Mouse (Mus musculus) lung, embryonic 14.5 days (tissue): ENCODE data around the gene Socs2. TPM values are rescaled to one million over a fixed set of nuclear protein-coding genes. Genes with fewer than 3 reads are reported as not detected.

ENCODE experiments used
- ATAC-seq: fragments of 200-750 bp; cut with Nextera tagmentation; 2 replicates; pipeline ENCODE4 v1.8.0; 2017; ENCODE audit warnings: mild to moderate bottlenecking, moderate TSS enrichment, moderate library complexity; ENCODE audit not compliant: insufficient read depth
- DNase-seq: peaks from one replicate; pipeline ENCODE4 v3.0.0-alpha.2; 2015
- H3K27ac ChIP-seq: fragments of 300-500 bp; sonication (generic); 2 replicates; pipeline ENCODE4 v1.5.1; 2014; ENCODE audit warnings: low read depth, mild to moderate bottlenecking, moderate library complexity
- H3K27me3 ChIP-seq: fragments of 300-500 bp; sonication (generic); 2 replicates; pipeline ENCODE4 v1.6.1; 2014; ENCODE audit warnings: low read length, control low read depth; ENCODE audit not compliant: insufficient read depth
- H3K36me3 ChIP-seq: fragments of 300-500 bp; sonication (generic); 2 replicates; pipeline ENCODE4 v1.6.1; 2014; ENCODE audit warnings: control low read depth; ENCODE audit not compliant: insufficient read depth
- H3K4me1 ChIP-seq: fragments of 300-500 bp; sonication (generic); 2 replicates; pipeline ENCODE4 v1.6.1; 2014; ENCODE audit warnings: antibody characterized with exemption, control low read depth; ENCODE audit not compliant: insufficient read depth
- H3K4me2 ChIP-seq: fragments of 300-500 bp; sonication (generic); 2 replicates; pipeline ENCODE4 v1.6.1; 2014; ENCODE audit warnings: mild to moderate bottlenecking
- H3K4me3 ChIP-seq: fragments of 300-500 bp; sonication (generic); 2 replicates; pipeline ENCODE4 v1.5.1; 2014; ENCODE audit warnings: low read depth, low read length
- H3K9ac ChIP-seq: fragments of 300-500 bp; sonication (generic); 2 replicates; pipeline ENCODE4 v1.6.1; 2014
- H3K9me3 ChIP-seq: fragments of 300-500 bp; sonication (generic); 2 replicates; pipeline ENCODE4 v1.6.1; 2016; ENCODE audit warnings: low read depth, low read length, control low read depth
- CTCF ChIP-seq: IDR thresholded peaks from 2 replicates; pipeline ENCODE4 v1.5.1; 2016; ENCODE audit warnings: antibody characterized with exemption, low read depth
- WGBS: fragments of 180-500 bp; shearing (Covaris S2); extraction: QIAGEN DNeasy Blood & Tissue Kit; methylation state at CpG from one replicate; pipeline ENCODE4 v1.1.7; 2014; 5-methylcytosine and 5-hydroxymethylcytosine counted together
- polyA plus RNA-seq: library from polyadenylated mRNA; unstranded; fragments of >200 nt; fragmentation: Nextera tagmentation; extraction: Ambion mirVana; gene quantifications from 2 replicates; pipeline ENCODE4 v1.2.1, GENCODE M21; 2014

The Socs2 gene
- polyA plus RNA-seq, 1 experiment from 2014 or later, result 124 TPM

DNA sequence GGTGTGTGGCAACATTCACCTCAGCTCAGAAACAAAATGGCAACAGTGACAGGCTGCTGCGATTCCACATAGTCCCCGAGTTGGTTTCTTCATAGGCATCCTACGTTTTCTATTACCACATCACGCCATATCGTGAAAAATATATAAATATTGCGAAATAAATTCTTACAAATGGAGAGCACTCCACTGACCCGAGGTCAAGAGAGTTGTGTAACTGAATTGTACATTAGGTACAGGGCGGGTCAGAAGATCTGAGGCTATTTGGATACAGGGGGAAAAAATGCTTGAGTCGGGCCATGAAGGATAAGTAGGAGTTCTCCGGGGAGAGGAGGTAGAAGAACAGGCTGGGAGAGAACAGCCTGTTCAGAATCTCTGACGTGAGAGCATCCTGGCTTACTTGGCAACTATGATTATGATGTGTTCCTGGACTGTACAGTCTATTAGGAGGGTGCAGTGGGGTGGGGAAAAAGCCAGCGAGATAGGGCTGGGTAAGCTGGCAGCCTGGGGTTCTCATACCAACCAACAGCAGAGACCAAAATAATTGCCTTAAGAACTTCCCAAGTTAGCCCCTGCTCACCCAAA lies 55.6 kb downstream of the Socs2 start:
- peak; percentile 22 for DNase-seq
- Histone ChIP-seq H3K9me3 (no peaks in the 10 kb centered on the region), H3K36me3 (no peaks in the 10 kb centered on the region), H3K9ac (no peak overlapping the region), H3K27me3 (no peaks in the 10 kb centered on the region), H3K27ac (no peak overlapping the region), H3K4me1 (no peaks in the 10 kb centered on the region), H3K4me2 (no peak overlapping the region), H3K4me3 (no peak overlapping the region)
- TF ChIP-seq CTCF, result no peak
- WGBS, result 70% methylated on average over 12 of the region's 12 CpGs
- no peak for ATAC-seq

DNA sequence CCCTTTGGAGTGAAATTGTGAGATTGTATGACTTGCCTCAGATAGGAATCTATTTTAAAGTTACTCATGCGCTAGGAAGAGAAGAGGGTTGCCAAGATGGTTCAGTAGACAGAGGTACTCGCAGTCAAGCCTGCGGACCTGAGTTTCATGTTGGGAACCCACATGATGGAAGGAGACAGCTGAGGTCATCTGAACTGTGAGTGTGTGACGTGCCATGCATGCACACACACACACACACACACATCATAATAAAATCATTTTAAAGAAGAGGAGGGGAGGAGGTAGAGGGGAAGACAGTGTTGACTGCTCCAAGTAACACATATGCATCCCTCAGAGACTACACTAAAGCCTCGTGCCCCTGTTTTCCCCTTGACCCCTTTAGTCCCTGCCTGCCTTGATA lies 56.9 kb downstream of the Socs2 start:
- Histone ChIP-seq H3K4me1 (no peaks in the 10 kb centered on the region), H3K9ac (no peak overlapping the region), H3K27ac (no peak overlapping the region), H3K4me2 (no peak overlapping the region), H3K27me3 (no peaks in the 10 kb centered on the region), H3K36me3 (no peaks in the 10 kb centered on the region), H3K4me3 (no peak overlapping the region), H3K9me3 (no peaks in the 10 kb centered on the region)
- DNase-seq (no peak), ATAC-seq (no peak)
- no peak for TF ChIP-seq CTCF
- 79% methylated on average over 5 of the region's 5 CpGs for WGBS

DNA sequence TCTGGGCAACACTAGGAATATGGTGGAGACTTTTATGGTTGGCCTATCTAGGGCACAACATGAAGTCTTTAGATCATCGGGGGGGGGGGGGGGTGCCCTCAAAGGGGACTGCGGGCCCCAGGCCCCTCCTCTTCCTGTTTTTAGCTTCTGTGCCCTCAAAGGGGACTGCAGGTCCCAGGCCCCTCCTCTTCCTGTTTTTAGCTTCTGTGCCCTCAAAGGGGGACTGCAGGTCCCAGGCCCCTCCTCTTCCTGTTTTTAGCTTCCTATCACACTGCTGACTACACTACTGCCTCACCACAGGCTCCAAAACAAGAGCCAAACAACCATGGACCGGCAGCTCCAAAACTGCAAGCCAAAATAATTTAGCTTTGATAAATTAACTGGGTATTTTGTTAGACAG lies 59.3 kb downstream of the Socs2 start:
- Histone ChIP-seq H3K27me3 (no peaks in the 10 kb centered on the region), H3K9ac (no peak overlapping the region), H3K36me3 (no peaks in the 10 kb centered on the region), H3K4me1 (no peaks in the 10 kb centered on the region), H3K9me3 (no peaks in the 10 kb centered on the region), H3K27ac (no peak overlapping the region), H3K4me2 (no peak overlapping the region), H3K4me3 (no peak overlapping the region)
- 72% methylated on average over 3 of the region's 3 CpGs for WGBS
- no peak for DNase-seq
- no peak for ATAC-seq
- no peak for TF ChIP-seq CTCF

DNA sequence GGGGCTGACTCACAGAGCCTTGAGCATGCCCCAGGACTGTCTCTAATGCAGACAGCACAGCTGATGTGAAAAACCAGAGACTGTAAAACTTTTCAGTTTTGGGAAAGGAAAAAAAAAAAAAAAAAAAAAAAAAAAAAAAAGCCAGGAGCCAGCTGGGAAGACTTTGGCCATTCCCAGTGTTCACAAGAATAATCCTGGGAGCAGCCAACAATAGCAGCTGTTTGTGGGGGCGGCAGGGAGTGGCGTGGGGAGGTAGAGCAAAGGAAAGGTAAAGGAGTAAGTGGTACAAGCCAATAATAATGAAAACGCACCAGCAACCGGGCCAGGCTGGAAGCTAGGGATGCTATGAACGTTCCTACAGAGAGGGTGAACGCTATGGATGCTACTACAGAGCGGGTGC lies 60.3 kb downstream of the Socs2 start:
- H3K9ac ChIP-seq, result no peak overlapping the region
- TF ChIP-seq CTCF, result no peak
- no peak overlapping the region for H3K4me2 ChIP-seq
- no peak overlapping the region for H3K4me3 ChIP-seq
- DNase-seq (no peak), ATAC-seq (no peak)
- H3K27me3 ChIP-seq, result no peaks in the 10 kb centered on the region
- H3K4me1 ChIP-seq, result no peaks in the 10 kb centered on the region
- 83% methylated on average over 7 of the region's 7 CpGs for WGBS
- H3K27ac ChIP-seq, result no peak overlapping the region
- H3K36me3 ChIP-seq, result no peaks in the 10 kb centered on the region
- H3K9me3 ChIP-seq, result no peaks in the 10 kb centered on the region

DNA sequence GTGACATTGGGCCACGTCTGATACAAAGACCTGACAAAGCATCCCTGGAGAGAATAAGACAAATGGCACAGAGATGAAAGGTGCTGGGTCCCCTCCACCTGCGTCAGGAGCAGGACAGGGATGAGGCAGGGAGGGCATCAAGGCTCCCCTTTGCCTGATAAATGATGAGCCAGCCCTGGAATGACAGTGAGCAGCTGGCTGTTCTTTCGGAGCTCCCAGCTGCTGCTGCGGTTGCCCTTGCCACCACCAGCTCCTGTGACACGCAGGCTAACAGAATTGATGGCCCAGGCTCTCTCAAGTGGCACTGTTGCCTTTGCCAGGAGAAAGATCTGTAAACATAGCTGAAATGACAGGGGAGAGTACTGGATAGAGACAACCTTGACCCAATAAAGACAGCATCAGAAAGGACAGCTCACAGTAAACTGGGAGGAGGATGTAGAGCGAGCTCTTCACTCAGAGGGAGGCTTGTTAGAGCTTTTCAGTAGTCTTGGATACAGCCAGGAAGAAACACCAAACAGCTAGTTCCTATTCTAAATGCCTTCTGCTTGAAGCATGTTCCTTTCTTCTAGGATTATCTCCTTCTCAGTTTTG lies 61.2 kb downstream of the Socs2 start:
- Histone ChIP-seq H3K36me3 (no peaks in the 10 kb centered on the region), H3K4me2 (no peak overlapping the region), H3K4me3 (no peak overlapping the region), H3K9me3 (no peaks in the 10 kb centered on the region), H3K4me1 (no peaks in the 10 kb centered on the region), H3K9ac (no peak overlapping the region), H3K27me3 (no peaks in the 10 kb centered on the region), H3K27ac (no peak overlapping the region)
- WGBS, result 26% methylated on average over 6 of the region's 6 CpGs
- DNase-seq (no peak), ATAC-seq (no peak)
- no peak for TF ChIP-seq CTCF

DNA sequence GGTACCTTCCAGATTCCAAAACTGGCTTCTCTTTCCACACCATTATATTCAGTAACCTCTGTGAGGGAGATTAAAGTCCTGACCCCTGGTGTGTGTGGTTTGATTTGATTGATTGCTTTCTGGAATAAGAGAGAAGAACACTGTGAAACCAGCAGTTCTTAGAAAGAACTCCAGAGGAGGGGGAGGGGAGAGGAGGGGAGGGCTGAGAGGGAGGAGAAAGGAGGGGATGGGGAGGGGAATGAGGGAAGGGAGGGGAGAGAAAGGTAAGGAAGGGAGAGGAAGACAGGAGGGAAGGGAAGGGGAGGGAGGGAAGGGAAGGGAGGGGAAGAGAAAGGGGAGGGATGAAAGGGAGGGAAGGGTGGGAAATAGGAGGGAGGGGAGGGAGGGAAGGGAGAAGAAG lies 62.3 kb downstream of the Socs2 start:
- no peaks in the 10 kb centered on the region for H3K4me1 ChIP-seq
- H3K4me3 ChIP-seq, result no peak overlapping the region
- H3K9me3 ChIP-seq, result no peaks in the 10 kb centered on the region
- no peak for TF ChIP-seq CTCF
- H3K27ac ChIP-seq, result no peak overlapping the region
- H3K36me3 ChIP-seq, result no peaks in the 10 kb centered on the region
- no peaks in the 10 kb centered on the region for H3K27me3 ChIP-seq
- H3K9ac ChIP-seq, result no peak overlapping the region
- DNase-seq (no peak), ATAC-seq (no peak)
- no peak overlapping the region for H3K4me2 ChIP-seq

DNA sequence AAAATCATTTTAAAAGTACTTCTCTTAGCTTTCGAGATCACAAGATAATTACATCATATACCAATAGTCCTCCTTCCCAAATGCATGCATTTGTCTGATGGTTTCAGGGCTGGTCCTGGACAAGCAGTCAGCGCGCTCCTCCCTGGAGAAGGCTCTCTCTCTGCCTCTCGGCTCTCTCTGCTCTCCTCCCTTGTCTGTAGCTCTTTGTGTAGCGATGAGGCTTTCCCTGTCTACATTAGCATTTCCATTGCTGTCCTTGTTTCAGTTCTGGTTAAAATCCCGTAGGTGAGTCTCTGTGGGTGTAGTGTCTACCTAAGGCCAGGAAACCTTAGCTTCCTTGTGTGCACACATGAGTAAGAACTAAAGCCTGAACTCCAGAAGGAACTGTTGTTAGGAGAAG lies 62.9 kb downstream of the Socs2 start:
- H3K9ac ChIP-seq, result no peak overlapping the region
- no peak overlapping the region for H3K4me3 ChIP-seq
- no peaks in the 10 kb centered on the region for H3K9me3 ChIP-seq
- no peak overlapping the region for H3K4me2 ChIP-seq
- 83% methylated on average over 6 of the region's 6 CpGs for WGBS
- H3K36me3 ChIP-seq, result no peaks in the 10 kb centered on the region
- TF ChIP-seq CTCF, result no peak
- ATAC-seq, result no peak
- H3K27me3 ChIP-seq, result no peaks in the 10 kb centered on the region
- DNase-seq, result no peak
- H3K4me1 ChIP-seq, result no peaks in the 10 kb centered on the region
- no peak overlapping the region for H3K27ac ChIP-seq
